Mouse (Mus musculus): ENCODE measurements around the gene Ager.

GRCm38 (mm10) chr17:34597566-34598095, at the start of gene Ager:
- TF ChIP-seq CTCF (IDR thresholded peaks at IDR 0.05; ENCODE audit: low read depth) = no peak
- no peak for TF ChIP-seq EP300 (optimal IDR thresholded peaks at IDR 0.05)
